Mouse (Mus musculus): ENCODE data around the gene Ebf1. TPM values are rescaled to one million over a fixed set of nuclear protein-coding genes. Genes with fewer than 3 reads are reported as not detected.

Gene Ebf1
- polyA plus RNA-seq, 1 experiment from 2014 or later, result 13.0 TPM

DNA sequence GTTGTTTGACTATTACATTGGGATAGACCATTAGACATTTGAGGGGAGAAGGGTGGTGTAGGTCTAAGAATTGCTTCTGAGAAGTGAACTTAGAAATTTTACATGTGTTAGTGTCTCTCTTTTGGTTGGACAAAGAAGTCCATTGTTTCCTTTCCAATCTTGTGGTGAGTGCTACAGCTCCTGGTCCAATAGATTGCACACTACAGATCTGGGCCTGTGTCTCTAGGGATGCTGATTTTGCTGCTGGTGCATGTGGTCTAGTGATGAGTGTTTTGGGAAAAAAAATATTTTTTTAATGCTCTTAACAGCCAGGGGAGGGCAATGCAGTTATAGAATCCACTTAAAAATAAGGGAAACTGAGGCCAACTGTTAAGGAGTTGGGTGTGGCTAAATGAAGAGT lies 276.9 kb downstream of the Ebf1 start:
- no peak overlapping the region for H3K4me2 ChIP-seq
- no peak overlapping the region for H3K27ac ChIP-seq (replicated peaks)
- no peaks in the 10 kb centered on the region for H3K27me3 ChIP-seq (replicated peaks)
- no peaks in the 10 kb centered on the region for H3K36me3 ChIP-seq
- peaks cover 24% of the 10 kb centered on the region for H3K4me1 ChIP-seq
- H3K4me3 ChIP-seq, result no peak overlapping the region
- ATAC-seq (ENCODE audit: extremely low read depth, insufficient number of reproducible peaks, low FRiP score, low TSS enrichment), result no peak
- no peaks in the 10 kb centered on the region for H3K9me3 ChIP-seq
- no peak overlapping the region for H3K9ac ChIP-seq

DNA sequence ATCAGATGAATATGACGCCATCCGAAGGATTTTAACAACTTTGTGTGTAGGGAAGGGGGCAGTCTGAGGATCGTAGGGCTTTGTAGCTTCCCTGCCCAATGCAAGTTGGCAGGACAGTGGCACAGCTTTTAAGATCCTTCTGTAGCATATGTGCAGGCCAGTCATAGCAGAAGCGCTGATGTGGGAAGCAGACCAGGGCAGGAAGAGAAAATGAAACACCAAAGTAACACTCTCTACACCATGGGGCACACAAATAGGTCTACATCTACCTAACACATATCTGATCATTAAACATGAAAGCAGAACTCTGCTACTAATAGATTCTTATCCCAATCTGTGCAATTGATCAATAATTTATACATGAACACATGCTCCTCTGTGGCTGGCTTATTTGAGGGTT lies 277.7 kb downstream of the Ebf1 start:
- H3K4me1 ChIP-seq, result peaks cover 24% of the 10 kb centered on the region
- no peak for ATAC-seq (ENCODE audit: extremely low read depth, insufficient number of reproducible peaks, low FRiP score, low TSS enrichment)
- 78% methylated on average over 4 of the region's 4 CpGs for WGBS
- no peak overlapping the region for H3K9ac ChIP-seq
- no peak overlapping the region for H3K4me3 ChIP-seq
- no peaks in the 10 kb centered on the region for H3K36me3 ChIP-seq
- no peak overlapping the region for H3K4me2 ChIP-seq
- no peaks in the 10 kb centered on the region for H3K9me3 ChIP-seq
- H3K27ac ChIP-seq (replicated peaks), result no peak overlapping the region
- no peaks in the 10 kb centered on the region for H3K27me3 ChIP-seq (replicated peaks)

DNA sequence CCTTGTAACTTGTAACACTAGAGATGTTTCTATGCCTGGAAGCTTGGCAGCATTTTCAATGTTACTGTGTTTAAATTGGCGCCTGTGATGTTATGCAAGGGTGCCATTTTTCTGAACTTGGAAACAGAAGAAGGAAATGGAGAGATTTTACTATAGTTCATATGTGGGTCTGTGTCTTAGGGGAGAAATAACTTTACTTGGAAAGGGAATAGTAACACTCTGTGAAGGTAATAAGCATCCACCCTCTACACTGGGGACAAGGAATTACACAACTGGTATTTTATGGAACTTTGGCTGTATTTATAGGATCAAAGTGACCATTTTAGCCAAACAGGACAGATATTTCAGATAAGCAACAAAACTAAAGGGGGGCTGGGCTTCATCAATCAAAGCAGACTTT lies 278.8 kb downstream of the Ebf1 start:
- Histone ChIP-seq H3K36me3 (no peaks in the 10 kb centered on the region), H3K9ac (no peak overlapping the region), H3K4me2 (no peak overlapping the region), H3K27ac (replicated peaks) (no peak overlapping the region), H3K27me3 (replicated peaks) (no peaks in the 10 kb centered on the region), H3K9me3 (no peaks in the 10 kb centered on the region), H3K4me1 (peaks cover 24% of the 10 kb centered on the region), H3K4me3 (no peak overlapping the region)
- no peak for ATAC-seq (ENCODE audit: extremely low read depth, insufficient number of reproducible peaks, low FRiP score, low TSS enrichment)
- 77% methylated on average over 1 of the region's 1 CpGs for WGBS

DNA sequence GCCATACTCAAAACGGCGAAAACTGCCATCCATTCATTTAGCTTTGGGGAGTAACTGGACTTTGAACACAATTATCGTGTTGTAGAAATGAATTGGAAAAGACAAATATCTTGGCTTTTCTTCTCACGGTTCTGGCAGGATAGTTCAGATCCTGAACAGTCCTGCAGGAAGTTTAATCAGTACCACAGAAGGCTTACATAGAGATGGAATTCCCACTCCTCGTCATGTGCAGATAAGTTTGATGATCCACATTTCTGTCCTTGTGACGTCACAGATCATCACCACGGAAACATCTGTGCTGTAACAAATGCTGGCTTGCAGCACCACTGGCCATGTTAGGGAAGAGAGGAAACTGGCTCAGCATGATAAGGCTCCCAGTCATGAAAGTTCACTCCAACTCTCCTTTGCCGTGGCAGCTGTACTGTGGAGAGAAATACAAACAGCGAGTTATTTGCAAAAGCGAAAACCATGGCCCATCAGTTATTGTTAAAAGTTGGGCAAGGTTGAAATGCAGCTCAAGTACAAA lies 280.1 kb downstream of the Ebf1 start:
- ATAC-seq (ENCODE audit: extremely low read depth, insufficient number of reproducible peaks, low FRiP score, low TSS enrichment), result peak; percentile 62; the same call in 1 of the 2 replicates
- Histone ChIP-seq H3K4me3 (no peak overlapping the region), H3K4me2 (peak overlapping the region; percentile 18), H3K4me1 (peaks cover 29% of the 10 kb centered on the region), H3K27me3 (replicated peaks) (no peaks in the 10 kb centered on the region), H3K27ac (replicated peaks) (peak overlapping the region; percentile 83), H3K9me3 (no peaks in the 10 kb centered on the region), H3K36me3 (no peaks in the 10 kb centered on the region), H3K9ac (no peak overlapping the region)
- WGBS, result 34% methylated on average over 10 of the region's 10 CpGs

DNA sequence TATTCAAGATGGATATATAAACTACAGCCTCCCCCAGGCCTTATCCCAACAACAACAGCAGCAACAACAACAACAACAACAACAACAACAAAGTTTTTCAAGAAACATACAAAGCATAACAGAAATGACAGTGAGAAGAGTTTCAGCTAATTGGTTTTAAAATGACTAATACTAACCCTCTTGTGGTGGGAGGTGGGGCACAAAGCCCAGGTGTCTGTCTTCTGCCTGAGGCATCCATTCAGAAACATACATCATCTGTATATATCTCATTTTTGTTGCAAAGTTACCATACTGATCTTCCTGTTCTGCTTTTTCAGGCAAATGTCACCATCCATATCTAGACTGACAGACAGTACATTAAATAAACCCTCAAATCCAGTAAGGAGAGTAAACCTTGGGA lies 282.4 kb downstream of the Ebf1 start:
- H3K4me2 ChIP-seq, result no peak overlapping the region
- no peaks in the 10 kb centered on the region for H3K9me3 ChIP-seq
- H3K27me3 ChIP-seq (replicated peaks), result no peaks in the 10 kb centered on the region
- H3K4me3 ChIP-seq, result no peak overlapping the region
- no peaks in the 10 kb centered on the region for H3K36me3 ChIP-seq
- H3K4me1 ChIP-seq, result peaks cover 24% of the 10 kb centered on the region
- no peak overlapping the region for H3K27ac ChIP-seq (replicated peaks)
- no peak overlapping the region for H3K9ac ChIP-seq
- no peak for ATAC-seq (ENCODE audit: extremely low read depth, insufficient number of reproducible peaks, low FRiP score, low TSS enrichment)

DNA sequence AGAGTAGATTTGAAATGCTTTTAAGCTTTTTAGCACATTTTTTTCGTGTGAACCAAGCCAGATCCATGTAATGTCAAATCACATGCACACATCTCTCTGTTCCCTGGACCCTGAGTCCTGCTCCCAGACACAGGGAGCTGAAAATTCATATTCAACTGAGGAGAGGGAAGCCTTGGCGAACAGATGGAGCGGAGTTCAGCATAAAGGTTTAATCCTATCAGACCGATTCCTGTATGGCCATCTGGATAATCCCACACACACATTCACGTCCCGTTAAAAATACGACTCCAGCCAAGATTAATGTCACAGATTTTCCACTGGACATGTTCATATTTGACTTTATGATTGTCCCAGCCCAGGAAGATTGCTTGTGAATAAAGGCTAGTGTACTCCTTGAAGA lies 282.8 kb downstream of the Ebf1 start:
- H3K36me3 ChIP-seq, result no peaks in the 10 kb centered on the region
- no peaks in the 10 kb centered on the region for H3K27me3 ChIP-seq (replicated peaks)
- H3K9ac ChIP-seq, result no peak overlapping the region
- no peak overlapping the region for H3K4me3 ChIP-seq
- WGBS, result 69% methylated on average over 7 of the region's 7 CpGs
- H3K4me1 ChIP-seq, result peaks cover 24% of the 10 kb centered on the region
- no peaks in the 10 kb centered on the region for H3K9me3 ChIP-seq
- no peak for ATAC-seq (ENCODE audit: extremely low read depth, insufficient number of reproducible peaks, low FRiP score, low TSS enrichment)
- H3K27ac ChIP-seq (replicated peaks), result no peak overlapping the region
- H3K4me2 ChIP-seq, result no peak overlapping the region

DNA sequence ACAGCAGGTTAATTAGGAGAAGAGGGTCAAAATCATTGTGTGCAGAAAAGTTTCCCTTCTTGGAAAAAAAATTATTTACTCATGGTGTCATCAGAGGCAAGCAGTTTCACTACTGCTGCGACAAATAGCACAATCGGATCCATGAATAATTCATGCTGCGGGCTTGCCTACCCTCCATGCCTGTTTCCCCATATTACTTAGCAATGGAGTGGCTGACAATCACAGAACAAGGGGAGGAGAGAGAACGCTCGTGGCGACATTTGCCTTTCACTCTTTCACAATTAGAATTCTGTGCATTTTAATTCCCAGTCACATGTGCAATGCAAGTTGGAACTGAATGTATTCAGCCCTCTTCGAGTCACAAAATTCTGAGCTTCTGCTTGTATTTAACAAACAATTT lies 283.4 kb downstream of the Ebf1 start:
- Histone ChIP-seq H3K27ac (replicated peaks) (no peak overlapping the region), H3K4me3 (no peak overlapping the region), H3K36me3 (no peaks in the 10 kb centered on the region), H3K4me1 (peaks cover 24% of the 10 kb centered on the region), H3K9me3 (no peaks in the 10 kb centered on the region), H3K27me3 (replicated peaks) (no peaks in the 10 kb centered on the region), H3K9ac (no peak overlapping the region), H3K4me2 (no peak overlapping the region)
- WGBS, result 77% methylated on average over 7 of the region's 7 CpGs
- no peak for ATAC-seq (ENCODE audit: extremely low read depth, insufficient number of reproducible peaks, low FRiP score, low TSS enrichment)

DNA sequence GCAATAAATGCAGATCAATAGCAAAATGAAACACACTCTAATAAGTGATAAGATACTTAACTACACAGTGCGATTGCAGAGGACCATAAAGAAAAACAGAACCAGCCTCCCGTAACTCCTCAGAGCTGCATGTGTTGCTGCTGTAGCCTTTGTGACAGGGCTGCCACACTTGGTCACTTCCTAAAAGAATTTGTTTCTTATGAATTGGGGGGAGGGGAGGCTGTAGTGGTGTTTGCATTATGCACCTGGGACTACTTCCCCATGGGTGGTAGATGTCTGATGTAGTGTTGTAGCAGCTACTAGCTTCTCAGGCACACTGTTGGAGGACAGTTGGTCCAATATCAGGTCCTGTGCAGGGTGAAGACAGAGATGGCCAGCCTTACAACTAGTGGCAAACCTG lies 284.6 kb downstream of the Ebf1 start:
- Histone ChIP-seq H3K9ac (no peak overlapping the region), H3K4me2 (no peak overlapping the region), H3K4me1 (peaks cover 15% of the 10 kb centered on the region), H3K9me3 (no peaks in the 10 kb centered on the region), H3K27ac (replicated peaks) (no peak overlapping the region; the same call in 1 of the 2 replicates), H3K27me3 (replicated peaks) (no peaks in the 10 kb centered on the region), H3K4me3 (no peak overlapping the region), H3K36me3 (no peaks in the 10 kb centered on the region)
- 88% methylated on average over 2 of the region's 2 CpGs for WGBS
- ATAC-seq (ENCODE audit: extremely low read depth, insufficient number of reproducible peaks, low FRiP score, low TSS enrichment), result no peak

DNA sequence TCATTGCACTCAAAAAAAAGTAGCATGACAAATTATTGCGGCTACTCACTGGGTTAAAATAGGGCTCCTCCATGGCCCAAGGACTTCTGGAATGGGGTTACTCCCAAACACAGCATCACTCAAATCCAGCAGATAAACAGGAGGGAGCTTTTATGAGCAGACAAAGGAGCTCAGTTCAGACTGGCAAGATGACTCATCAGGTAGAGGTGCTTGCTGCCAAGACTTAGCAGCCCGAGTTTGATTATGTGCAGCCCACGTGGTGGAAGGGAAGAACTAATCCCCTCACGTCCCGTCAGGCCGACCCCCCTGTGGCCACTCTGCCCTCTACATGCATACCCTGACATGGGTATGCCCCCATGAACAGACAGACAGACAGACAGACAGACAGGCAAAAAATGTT lies 285.0 kb downstream of the Ebf1 start:
- no peak overlapping the region for H3K4me2 ChIP-seq
- no peaks in the 10 kb centered on the region for H3K36me3 ChIP-seq
- H3K27me3 ChIP-seq (replicated peaks), result no peaks in the 10 kb centered on the region
- WGBS, result 48% methylated on average over 6 of the region's 6 CpGs
- ATAC-seq (ENCODE audit: extremely low read depth, insufficient number of reproducible peaks, low FRiP score, low TSS enrichment), result no peak
- H3K4me1 ChIP-seq, result peaks cover 15% of the 10 kb centered on the region
- H3K9me3 ChIP-seq, result no peaks in the 10 kb centered on the region
- no peak overlapping the region; the same call in 1 of the 2 replicates for H3K27ac ChIP-seq (replicated peaks)
- H3K9ac ChIP-seq, result no peak overlapping the region
- H3K4me3 ChIP-seq, result no peak overlapping the region

DNA sequence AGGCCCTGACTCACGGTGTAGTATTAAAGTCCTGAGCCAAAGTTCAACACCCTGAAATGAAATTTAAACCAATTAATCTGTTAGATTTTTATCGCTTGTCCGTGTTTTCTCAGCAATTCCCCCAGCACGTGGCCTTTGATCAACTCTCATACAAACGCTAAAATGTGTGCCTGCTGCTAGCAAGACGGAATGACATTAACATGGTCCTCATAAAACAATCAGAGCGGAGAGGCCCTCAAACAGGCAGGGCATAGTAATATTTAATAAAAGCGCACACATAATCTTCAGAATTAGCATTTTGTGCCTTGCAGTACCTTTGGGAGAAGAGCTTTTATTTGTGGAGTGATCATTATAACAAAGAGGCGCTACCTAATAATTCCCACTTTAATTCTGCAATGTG lies 287.0 kb downstream of the Ebf1 start:
- no peak overlapping the region for H3K27ac ChIP-seq (replicated peaks)
- ATAC-seq (ENCODE audit: extremely low read depth, insufficient number of reproducible peaks, low FRiP score, low TSS enrichment), result no peak
- no peaks in the 10 kb centered on the region for H3K9me3 ChIP-seq
- no peaks in the 10 kb centered on the region for H3K27me3 ChIP-seq (replicated peaks)
- 75% methylated on average over 9 of the region's 9 CpGs for WGBS
- no peak overlapping the region for H3K4me2 ChIP-seq
- H3K4me3 ChIP-seq, result no peak overlapping the region
- no peak overlapping the region for H3K9ac ChIP-seq
- no peaks in the 10 kb centered on the region for H3K36me3 ChIP-seq
- peaks cover 7% of the 10 kb centered on the region for H3K4me1 ChIP-seq

DNA sequence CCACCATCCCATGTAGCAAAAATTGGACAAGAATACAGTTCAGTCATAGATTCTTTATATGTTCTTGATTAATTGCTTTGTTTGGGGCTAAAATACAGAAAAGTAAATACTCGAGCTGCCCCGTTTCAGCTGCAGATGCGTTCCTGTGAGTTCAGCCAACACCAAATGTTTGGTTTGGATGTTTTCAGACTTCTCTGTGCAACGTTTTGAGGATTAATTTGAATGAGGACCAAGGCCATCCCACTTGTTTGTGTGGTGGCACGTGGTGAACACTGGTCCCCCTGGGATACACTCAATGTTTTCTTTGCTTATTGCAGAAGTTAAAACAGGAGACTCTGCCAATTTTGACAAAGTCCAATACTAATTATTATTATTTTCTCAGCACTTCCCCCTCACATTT lies 289.3 kb downstream of the Ebf1 start:
- H3K36me3 ChIP-seq, result no peaks in the 10 kb centered on the region
- H3K9me3 ChIP-seq, result no peaks in the 10 kb centered on the region
- H3K4me1 ChIP-seq, result peaks cover 25% of the 10 kb centered on the region
- no peak overlapping the region for H3K27ac ChIP-seq (replicated peaks)
- 58% methylated on average over 5 of the region's 5 CpGs for WGBS
- H3K4me3 ChIP-seq, result no peak overlapping the region
- no peaks in the 10 kb centered on the region for H3K27me3 ChIP-seq (replicated peaks)
- no peak overlapping the region for H3K9ac ChIP-seq
- H3K4me2 ChIP-seq, result no peak overlapping the region
- ATAC-seq (ENCODE audit: extremely low read depth, insufficient number of reproducible peaks, low FRiP score, low TSS enrichment), result no peak

DNA sequence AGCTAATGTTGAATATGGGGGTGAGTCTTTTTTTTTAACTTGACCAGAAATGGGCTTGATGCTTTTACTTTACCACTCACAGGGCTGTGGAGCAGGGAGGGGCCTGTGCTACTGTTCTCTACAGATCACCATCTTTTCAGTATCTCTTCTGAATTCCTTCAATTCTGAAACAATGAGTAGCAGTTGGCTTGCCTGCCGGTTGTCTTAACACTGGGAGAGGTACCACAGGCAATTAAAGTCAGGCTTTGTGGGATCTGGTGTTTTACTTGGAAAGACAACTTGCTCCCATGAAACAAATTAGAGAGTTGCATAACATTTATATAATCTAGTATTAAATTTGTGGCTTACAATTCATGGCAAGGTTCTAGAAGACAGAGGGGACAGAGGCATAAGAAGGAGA lies 294.6 kb downstream of the Ebf1 start:
- ATAC-seq (ENCODE audit: extremely low read depth, insufficient number of reproducible peaks, low FRiP score, low TSS enrichment), result no peak
- WGBS, result 44% methylated on average over 1 of the region's 1 CpGs
- H3K27ac ChIP-seq (replicated peaks), result no peak overlapping the region
- H3K9ac ChIP-seq, result no peak overlapping the region
- H3K4me2 ChIP-seq, result no peak overlapping the region
- peaks cover 24% of the 10 kb centered on the region for H3K4me1 ChIP-seq
- no peaks in the 10 kb centered on the region for H3K9me3 ChIP-seq
- H3K4me3 ChIP-seq, result no peak overlapping the region
- H3K36me3 ChIP-seq, result no peaks in the 10 kb centered on the region
- H3K27me3 ChIP-seq (replicated peaks), result no peaks in the 10 kb centered on the region

Measured in heart, embryonic 13.5 days (tissue).